Mouse (Mus musculus): ENCODE data around the gene Klhl29. TPM values are rescaled to one million over a fixed set of nuclear protein-coding genes. Genes with fewer than 3 reads are reported as not detected.

The Klhl29 gene
- total RNA-seq (2022) = 1 to 10 TPM; 2.1 to 3.5 (median 2.7) TPM

DNA sequence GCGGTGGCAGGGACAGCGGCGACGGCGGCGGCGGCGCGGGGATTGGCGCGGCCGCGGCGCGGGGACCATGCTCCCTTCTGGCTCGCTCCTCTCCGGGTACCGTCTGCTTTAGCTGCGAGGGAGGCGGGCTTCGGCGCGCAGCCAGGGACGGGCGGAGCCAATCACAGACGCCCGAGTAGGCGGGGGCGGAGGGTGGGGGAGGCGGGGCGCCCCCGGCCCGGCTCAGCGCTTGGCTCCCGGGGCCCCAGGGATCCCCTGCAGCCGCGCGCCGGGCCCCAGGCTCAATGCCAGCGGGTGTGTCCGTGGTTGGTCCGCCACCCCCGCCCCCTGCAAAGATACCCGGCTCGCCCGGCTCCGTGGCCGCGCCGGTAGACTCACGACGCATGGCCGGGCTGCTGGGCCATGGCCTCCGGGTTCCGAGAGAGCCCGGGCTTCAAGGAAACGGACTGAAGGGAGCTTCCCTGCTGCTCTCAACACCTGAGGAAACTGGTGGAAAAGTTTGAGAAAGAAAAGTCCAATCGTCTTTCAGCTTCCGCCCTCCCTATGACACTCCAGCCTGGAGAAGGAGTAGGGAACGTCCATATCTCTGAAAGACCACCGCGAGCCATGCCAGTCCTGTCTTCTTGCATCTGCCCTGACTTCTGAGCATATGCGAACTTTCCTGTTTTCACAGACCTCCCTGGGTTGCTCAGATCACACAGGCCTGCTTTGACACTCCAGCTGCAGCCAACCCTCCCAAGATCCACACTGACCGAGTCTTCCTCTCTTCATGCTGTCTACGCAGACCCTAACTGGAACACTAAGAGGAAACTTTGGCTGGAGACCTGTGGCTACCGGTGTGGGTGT is at the start of gene Klhl29:
Klhl29 (minus strand) TSS at position 67 of the 846 bp plus-strand sequence.
- peak; percentile 77 to 81 for DNase-seq (ENCODE audit: low spot score in 2 of 2)

- no peak for DNase-seq (ENCODE audit: low spot score in 2 of 2)
Measured at GRCm38 (mm10) chr12:5425276-5425675, 49.8 kb upstream of the Klhl29 start.

DNA sequence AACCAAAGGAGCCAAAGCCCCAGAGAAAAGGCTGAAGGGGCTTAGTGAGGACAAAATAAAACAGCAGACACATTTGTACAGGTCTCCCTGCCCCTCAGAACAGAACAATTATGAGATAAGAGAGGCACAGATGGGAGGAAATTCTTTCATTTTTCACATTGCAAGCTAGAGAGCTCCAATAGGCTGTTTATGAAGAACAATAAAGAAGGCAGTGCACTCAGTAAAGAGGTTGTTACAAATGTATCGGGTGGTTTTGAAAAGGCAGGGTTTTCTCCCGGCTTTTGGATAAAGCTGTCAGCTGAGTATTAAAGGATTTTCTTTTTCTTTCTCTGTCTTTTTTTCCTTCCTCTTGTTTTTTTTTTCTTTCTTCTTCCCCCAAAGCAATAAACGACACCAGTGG is 40.3 kb upstream of the Klhl29 start:
- no peak for DNase-seq (ENCODE audit: low spot score in 2 of 2)

DNA sequence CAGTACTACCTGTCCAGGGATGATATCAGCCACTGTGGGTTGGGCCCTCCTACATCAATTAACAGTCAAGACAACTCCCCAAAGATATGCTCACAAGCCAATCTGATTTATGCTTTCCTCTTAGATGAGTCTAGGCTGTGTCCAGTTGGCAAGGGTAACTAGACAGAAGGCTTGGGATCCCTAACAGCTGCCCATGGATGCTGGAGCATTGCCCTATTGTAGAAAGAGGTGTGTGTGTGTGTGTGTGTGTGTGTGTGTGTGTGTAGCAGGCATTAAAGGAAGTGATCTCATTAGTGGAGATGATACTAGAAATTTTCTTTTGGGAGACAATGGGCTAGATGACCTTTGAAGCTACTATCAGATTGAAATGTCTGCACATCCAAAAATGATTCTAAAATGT is 38.5 kb upstream of the Klhl29 start:
- no peak for DNase-seq (ENCODE audit: low spot score in 2 of 2)

- no peak for DNase-seq (ENCODE audit: low spot score in 2 of 2)
Measured at GRCm38 (mm10) chr12:5411761-5412537, 36.5 kb upstream of the Klhl29 start.

GRCm38 (mm10) chr12:5411346-5411745 is 35.9 kb upstream of the Klhl29 start:
- no peak for DNase-seq (ENCODE audit: low spot score in 2 of 2)

- DNase-seq (ENCODE audit: low spot score in 2 of 2) = peak; percentile 67 to 75
Measured at GRCm38 (mm10) chr12:5410391-5411115, 35.1 kb upstream of the Klhl29 start.

GRCm38 (mm10) chr12:5407175-5407574 is 31.7 kb upstream of the Klhl29 start:
- no peak for DNase-seq (ENCODE audit: low spot score in 2 of 2)

DNA sequence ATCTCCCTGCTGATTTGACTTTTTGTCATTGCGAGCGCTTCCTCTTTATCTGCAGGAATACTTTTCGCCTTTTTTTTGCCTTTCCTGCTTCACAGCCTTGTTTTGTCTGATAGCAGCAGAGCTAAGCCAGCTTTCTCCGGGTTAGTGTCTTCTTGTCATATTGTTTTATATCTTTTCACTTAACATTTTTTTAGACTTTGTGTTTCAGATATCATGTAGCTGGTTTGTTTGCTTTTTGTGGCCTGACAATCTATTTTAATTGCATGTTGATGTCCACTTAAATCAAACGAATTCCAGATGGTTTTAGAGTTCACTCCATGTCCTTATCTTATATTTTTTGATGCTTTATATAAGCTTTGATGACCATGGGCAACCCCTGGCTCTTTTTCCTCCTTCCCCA is 21.9 kb upstream of the Klhl29 start:
- DNase-seq (ENCODE audit: low spot score in 2 of 2) = no peak

GRCm38 (mm10) chr12:5395188-5395587 is 19.7 kb upstream of the Klhl29 start:
- DNase-seq (ENCODE audit: low spot score in 2 of 2) = no peak

DNA sequence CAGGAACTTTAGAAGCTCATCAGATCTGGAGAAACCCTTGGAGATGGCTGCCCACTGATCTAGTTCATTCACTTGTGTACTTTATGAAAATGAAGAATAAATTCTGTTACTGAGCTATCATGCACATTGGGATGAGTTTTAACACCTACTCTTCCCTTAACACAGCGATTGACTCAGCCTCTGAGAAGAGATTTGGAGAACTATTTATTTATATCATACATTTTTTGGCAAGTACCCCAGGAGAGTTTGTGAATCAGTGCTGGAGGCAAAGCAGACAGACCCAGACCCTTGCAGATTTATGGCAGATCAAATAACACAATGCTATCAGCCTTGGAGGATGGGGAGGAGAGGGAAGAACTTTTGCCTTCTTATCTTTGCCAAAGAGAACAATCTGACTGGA is 11.6 kb upstream of the Klhl29 start:
- no peak for DNase-seq (ENCODE audit: low spot score in 2 of 2)

GRCm38 (mm10) chr12:5386688-5387087 is 11.2 kb upstream of the Klhl29 start:
- no peak for DNase-seq (ENCODE audit: low spot score in 2 of 2)

DNA sequence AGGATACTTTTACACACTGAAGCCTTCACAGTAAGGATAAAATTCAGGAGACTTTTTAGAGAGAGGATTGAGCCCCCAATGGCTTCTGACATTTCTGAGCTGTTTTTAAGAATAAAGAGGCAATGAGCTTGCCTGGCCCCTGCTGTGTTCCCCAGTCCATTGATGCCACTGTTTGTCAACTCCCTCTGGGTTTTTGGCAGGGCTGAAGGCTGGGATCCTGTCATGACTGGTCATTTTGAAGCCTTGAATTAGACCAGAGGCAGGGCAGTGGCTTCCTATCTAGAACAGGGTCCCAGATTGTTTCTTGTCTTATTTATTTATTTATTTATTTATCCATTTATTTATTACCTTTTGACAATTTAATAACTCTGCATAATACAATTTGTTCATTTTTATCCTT is 6.2 kb upstream of the Klhl29 start:
- DNase-seq (ENCODE audit: low spot score in 2 of 2) = no peak

- DNase-seq (ENCODE audit: low spot score in 2 of 2) = peak in 1 of 2 experiments; percentile 6
Measured at GRCm38 (mm10) chr12:5374684-5375615, 532 bp downstream of the Klhl29 start.

DNA sequence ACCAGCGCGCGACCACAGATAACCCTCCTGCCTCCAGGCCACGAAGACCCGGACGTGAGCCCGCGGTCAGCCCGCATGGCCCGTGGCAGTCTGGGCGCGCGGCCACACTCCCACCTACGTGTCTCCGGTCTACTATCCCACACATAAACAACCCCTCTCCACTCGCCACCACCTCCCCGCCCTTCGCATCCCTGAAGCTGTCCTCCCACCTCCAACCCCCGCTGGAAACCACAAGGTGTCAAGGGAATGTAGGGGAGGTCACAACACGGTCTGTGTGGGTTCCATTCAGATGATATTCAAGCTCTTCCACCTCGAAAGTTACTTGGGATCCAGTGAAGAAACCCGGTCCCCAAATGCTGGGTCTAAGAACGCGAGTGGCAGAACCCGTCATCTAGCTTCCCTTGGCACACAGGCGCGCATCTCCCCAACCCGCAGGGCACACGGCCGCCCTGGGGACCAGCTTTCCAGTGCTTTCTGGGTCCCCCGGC is 1.2 kb downstream of the Klhl29 start:
- peak; percentile 8 to 14 for DNase-seq (ENCODE audit: low spot score in 2 of 2)

DNA sequence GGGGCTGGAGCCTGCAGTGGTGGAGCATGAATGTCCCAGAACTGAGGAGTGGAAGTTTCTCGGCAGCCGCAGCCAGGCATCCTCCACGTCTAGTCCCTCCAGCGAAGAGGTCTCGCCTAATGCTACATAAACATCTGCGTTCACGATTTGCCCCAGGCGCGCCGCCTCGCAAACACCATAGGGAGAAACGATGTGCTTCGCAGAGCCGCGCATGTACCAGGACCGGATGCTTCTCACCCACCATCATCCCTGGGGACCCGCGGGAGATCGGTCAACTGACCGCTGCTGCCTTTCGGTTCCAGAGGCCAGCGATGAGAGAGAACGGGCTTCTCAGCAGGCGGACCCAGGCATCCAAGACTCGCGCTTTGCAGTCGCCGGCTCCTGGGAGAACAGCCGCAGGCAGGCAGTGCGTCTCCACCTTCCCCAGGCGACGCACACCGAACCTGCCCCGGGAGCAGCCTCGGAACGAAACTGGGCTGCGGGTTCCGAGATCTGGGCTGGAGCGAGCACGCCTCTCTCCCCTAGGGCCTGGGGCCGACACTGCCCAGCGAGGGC is 1.8 kb downstream of the Klhl29 start:
- DNase-seq (ENCODE audit: low spot score in 2 of 2) = peak; percentile 7 to 18

GRCm38 (mm10) chr12:5369396-5369795 is 6.1 kb downstream of the Klhl29 start:
- DNase-seq (ENCODE audit: low spot score in 2 of 2) = no peak

DNA sequence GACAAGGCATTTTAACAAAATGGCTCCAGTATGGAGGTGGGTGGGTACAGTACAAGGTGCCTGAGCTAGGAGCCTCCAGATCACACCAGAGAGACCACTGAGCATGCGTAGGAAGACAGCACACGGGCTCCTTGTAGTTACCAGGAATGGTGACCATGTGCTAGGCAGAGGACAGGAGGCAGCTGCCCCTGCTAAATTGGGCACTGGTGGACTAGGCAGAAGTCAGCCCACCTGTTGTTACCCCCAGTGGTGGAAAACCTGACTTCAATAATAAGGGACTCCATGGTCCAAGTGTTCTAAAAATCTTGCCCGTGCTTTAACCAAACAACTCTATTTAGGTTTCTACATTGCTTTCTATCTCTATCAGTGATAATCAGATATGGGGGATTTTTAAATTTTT is 10.6 kb downstream of the Klhl29 start:
- no peak for DNase-seq (ENCODE audit: low spot score in 2 of 2)

GRCm38 (mm10) chr12:5363961-5364634 is 11.4 kb downstream of the Klhl29 start:
- DNase-seq (ENCODE audit: low spot score in 2 of 2) = no peak

DNA sequence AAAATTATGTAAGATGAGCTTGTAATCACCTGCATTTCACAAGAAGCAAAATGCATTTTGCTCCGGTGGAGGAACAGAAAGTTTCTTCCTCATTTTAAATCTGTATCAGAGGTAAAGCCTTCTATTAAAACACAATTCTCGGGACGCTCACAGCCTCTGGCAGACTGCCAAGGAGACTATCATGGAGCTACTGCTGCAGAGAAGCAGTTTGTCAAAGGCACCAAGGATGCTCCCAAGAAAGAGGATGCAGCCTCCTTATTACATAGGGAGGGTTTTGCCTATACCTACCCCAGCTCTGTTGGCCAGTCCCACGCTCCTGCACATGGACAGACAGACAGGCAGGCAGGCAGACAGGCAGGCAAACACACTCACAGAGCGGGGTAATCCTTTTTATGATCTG is 16.4 kb downstream of the Klhl29 start:
- no peak for DNase-seq (ENCODE audit: low spot score in 2 of 2)

Measured in gastrocnemius, adult 8-10 months (tissue).